Mouse (Mus musculus) hindbrain, embryonic 15.5 days (tissue): Measurements from ENCODE around the gene St3gal3. TPM values are rescaled to one million over a fixed set of nuclear protein-coding genes. Genes with fewer than 3 reads are reported as not detected.

Source experiments
- ATAC-seq: fragments of 200-750 bp; cut with Nextera tagmentation; 2 replicates; pipeline ENCODE4 v1.8.0; 2017; ENCODE audit warnings: low read depth, moderate number of reproducible peaks, moderate TSS enrichment; ENCODE audit not compliant: low FRiP score
- H3K27ac ChIP-seq: fragments of 300-500 bp; sonication (generic); replicated peaks from 2 replicates; pipeline ENCODE4 v1.5.1; 2015; ENCODE audit warnings: mild to moderate bottlenecking, inconsistent platforms
- H3K27me3 ChIP-seq: fragments of 300-500 bp; sonication (generic); 2 replicates; pipeline ENCODE4 v1.6.1; 2015; ENCODE audit warnings: control low read depth, inconsistent platforms
- H3K36me3 ChIP-seq: fragments of 300-500 bp; sonication (generic); 2 replicates; pipeline ENCODE4 v1.6.1; 2015; ENCODE audit warnings: control low read depth, inconsistent platforms
- H3K4me1 ChIP-seq: fragments of 300-500 bp; sonication (generic); replicated peaks from 2 replicates; pipeline ENCODE4 v1.6.1; 2015; ENCODE audit warnings: control low read depth, inconsistent platforms
- H3K4me2 ChIP-seq: fragments of 300-500 bp; sonication (generic); 2 replicates; pipeline ENCODE4 v1.6.1; 2015; ENCODE audit warnings: moderate library complexity, mild to moderate bottlenecking, inconsistent platforms
- H3K4me3 ChIP-seq: fragments of 300-500 bp; sonication (generic); 2 replicates; pipeline ENCODE4 v1.5.1; 2015; ENCODE audit warnings: mild to moderate bottlenecking, inconsistent platforms
- H3K9ac ChIP-seq: fragments of 300-500 bp; sonication (generic); 2 replicates; pipeline ENCODE4 v1.6.1; 2015; ENCODE audit warnings: inconsistent platforms
- H3K9me3 ChIP-seq: fragments of 300-500 bp; sonication (generic); 2 replicates; pipeline ENCODE4 v1.6.1; 2016; ENCODE audit warnings: control low read depth, inconsistent platforms
- WGBS: fragments of 180-500 bp; shearing (Covaris S2); methylation state at CpG from one replicate; pipeline ENCODE4 v1.1.7; 2015; 5-methylcytosine and 5-hydroxymethylcytosine counted together
- polyA plus RNA-seq: library from polyadenylated mRNA; unstranded; fragments of >200 nt; fragmentation: Nextera tagmentation; extraction: Ambion mirVana; gene quantifications from 2 replicates; pipeline ENCODE4 v1.2.1, GENCODE M21; 2015

St3gal3 gene
- polyA plus RNA-seq, 1 experiment from 2014 or later: 15.0 TPM

DNA sequence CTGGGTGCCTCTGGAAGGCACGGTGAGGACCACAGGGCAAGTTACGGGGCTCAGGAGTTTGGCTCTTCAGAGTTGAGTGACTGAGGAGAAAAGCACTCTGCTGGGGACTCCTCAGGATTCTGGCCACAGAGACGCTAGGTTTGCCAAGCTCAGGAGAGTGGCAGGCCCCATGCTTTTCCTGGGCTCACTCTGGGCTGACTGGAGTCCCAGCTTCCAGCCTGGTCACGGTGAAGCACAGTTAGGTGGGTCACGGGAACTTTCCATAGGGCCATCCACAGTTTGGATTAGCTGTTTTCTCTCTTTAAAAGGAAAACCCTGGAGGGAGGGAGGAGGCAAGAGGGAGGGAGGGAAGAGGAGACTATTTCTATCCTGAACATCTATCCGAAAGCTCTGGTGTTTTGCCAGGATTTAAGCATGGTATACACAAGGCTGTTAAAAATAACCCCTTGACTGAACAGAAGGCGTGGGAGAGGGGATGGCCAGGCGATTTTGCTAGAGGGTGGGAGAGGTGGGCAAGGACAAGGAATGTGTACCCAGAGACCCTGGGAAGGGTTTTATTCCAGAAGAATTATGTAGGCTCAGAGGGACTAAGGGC, 149.6 kb downstream of the St3gal3 start:
- 68% methylated on average over 8 of the region's 8 CpGs for WGBS
- Histone ChIP-seq H3K9me3 (no peaks in the 10 kb centered on the region), H3K27me3 (no peaks in the 10 kb centered on the region), H3K27ac (no peak overlapping the region), H3K4me1 (peaks cover 6% of the 10 kb centered on the region), H3K4me3 (no peak overlapping the region), H3K4me2 (no peak overlapping the region), H3K36me3 (no peaks in the 10 kb centered on the region), H3K9ac (no peak overlapping the region)
- no peak for ATAC-seq

DNA sequence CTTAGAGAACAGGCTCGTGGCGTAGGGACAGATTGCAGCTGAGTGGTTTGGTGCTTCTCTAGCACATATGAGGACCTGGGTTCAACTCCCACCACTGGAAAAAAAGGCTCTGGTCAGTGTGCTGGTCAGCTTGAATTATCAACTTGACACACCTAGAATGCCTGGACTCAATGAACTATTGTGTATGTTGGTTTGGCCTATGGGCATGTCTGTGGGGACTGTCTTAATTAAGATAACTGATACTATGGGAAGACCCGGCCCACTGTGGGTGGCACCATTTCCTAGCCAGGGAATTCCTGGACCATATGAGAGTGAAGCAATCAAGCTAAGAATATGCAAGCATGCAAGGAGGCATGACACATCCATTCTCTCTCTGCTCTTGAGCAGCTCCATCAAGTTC, 150.5 kb downstream of the St3gal3 start:
- H3K27ac ChIP-seq: no peak overlapping the region
- H3K36me3 ChIP-seq: no peaks in the 10 kb centered on the region
- H3K9me3 ChIP-seq: no peaks in the 10 kb centered on the region
- H3K4me2 ChIP-seq: no peak overlapping the region
- no peak overlapping the region for H3K9ac ChIP-seq
- H3K27me3 ChIP-seq: no peaks in the 10 kb centered on the region
- no peak overlapping the region for H3K4me3 ChIP-seq
- WGBS: 97% methylated on average over 3 of the region's 3 CpGs
- no peak for ATAC-seq
- peaks cover 6% of the 10 kb centered on the region for H3K4me1 ChIP-seq

DNA sequence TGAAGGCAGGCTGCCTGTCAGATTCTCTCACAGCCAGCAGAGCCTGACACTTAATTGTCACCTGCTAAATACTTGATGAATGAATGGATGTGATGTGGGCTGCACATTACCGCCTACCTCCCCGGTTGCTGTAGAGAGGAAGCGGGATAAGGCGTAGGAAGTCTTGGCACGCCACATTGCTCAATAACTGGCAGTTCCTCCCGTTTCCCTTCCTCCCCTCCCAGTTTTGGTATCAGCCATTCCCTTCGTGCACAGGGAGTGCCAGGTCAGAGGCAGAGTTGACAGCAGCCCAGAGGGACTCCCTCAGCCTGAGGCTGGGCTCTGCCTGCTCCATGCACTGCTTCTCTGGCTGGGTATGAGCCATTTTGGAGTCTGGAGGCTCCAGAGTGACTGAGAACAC, 152.0 kb downstream of the St3gal3 start:
- no peaks in the 10 kb centered on the region for H3K9me3 ChIP-seq
- H3K4me1 ChIP-seq: peaks cover 6% of the 10 kb centered on the region
- no peaks in the 10 kb centered on the region for H3K27me3 ChIP-seq
- ATAC-seq: peak; percentile 25; the same call in 1 of the 2 replicates
- no peak overlapping the region for H3K27ac ChIP-seq
- H3K36me3 ChIP-seq: no peaks in the 10 kb centered on the region
- no peak overlapping the region for H3K4me2 ChIP-seq
- WGBS: 65% methylated on average over 7 of the region's 7 CpGs
- H3K9ac ChIP-seq: no peak overlapping the region
- H3K4me3 ChIP-seq: no peak overlapping the region

DNA sequence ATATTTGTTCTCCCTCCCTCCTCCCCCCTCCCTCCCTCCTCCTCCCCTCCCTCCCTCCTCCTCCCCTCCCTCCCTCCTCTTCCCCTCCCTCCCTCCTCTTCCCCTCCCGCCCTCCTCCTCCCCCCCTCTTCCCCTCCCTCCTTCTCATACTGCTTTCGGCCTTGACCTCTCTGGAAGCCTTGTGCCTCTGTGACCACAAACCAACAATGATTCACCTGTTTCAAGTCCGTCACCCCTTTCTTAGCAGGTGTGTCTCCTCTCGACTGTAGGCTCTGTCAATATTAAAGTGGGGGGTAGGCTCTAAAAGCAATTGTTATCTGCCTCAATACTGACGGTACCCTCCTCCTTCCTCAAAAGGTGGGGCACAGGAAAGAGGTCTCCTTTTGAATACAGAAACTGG, 153.2 kb downstream of the St3gal3 start:
- H3K9me3 ChIP-seq: no peaks in the 10 kb centered on the region
- no peak for ATAC-seq
- no peak overlapping the region for H3K4me2 ChIP-seq
- H3K27me3 ChIP-seq: no peaks in the 10 kb centered on the region
- H3K27ac ChIP-seq: no peak overlapping the region
- 83% methylated on average over 3 of the region's 5 CpGs for WGBS
- no peaks in the 10 kb centered on the region for H3K36me3 ChIP-seq
- H3K4me3 ChIP-seq: no peak overlapping the region
- H3K4me1 ChIP-seq: peaks cover 6% of the 10 kb centered on the region
- no peak overlapping the region for H3K9ac ChIP-seq

DNA sequence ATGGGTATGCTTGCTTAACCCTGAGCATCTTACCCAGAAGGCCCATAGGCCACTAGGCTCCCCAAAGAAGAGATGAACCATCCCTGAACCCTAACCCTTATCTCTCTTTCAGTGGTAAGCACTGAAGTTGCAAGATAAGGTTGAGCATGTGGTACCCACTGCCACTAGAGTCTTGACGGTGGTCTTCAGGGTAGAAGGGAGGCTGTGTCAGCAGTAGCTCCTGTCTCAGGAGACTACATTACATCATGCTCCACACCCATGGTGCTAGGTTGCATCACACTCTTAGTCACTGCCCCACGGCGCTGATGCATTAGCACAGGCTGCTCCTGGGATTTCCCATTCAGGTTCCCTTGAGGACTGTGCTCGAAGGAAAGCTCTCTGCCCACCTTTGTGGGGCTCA, 154.6 kb downstream of the St3gal3 start:
- no peak overlapping the region for H3K27ac ChIP-seq
- H3K27me3 ChIP-seq: no peaks in the 10 kb centered on the region
- H3K4me1 ChIP-seq: peaks cover 6% of the 10 kb centered on the region
- no peak overlapping the region for H3K9ac ChIP-seq
- no peak for ATAC-seq
- 90% methylated on average over 4 of the region's 4 CpGs for WGBS
- no peak overlapping the region for H3K4me3 ChIP-seq
- H3K4me2 ChIP-seq: no peak overlapping the region
- H3K36me3 ChIP-seq: no peaks in the 10 kb centered on the region
- no peaks in the 10 kb centered on the region for H3K9me3 ChIP-seq

DNA sequence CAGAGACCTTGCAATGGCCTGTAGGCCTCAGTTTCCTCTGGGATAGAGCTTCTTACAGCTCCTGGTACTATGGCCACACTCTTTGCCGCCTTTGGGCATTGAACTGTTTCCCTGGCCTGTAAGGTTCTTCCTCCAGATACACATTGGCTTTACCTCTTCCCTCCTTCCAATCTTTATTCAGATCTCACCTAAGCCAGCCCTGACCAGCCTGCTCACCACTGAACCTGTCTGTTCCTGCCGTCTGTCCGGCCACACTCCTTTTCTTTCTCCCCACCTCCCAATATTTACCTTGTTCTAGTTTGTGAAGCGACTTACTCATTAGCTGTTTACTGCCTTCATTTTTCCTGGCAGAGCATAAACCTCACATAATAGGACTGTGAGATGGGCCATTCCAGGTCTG, 155.5 kb downstream of the St3gal3 start:
- H3K9me3 ChIP-seq: no peaks in the 10 kb centered on the region
- H3K9ac ChIP-seq: no peak overlapping the region
- H3K27ac ChIP-seq: no peak overlapping the region
- H3K4me3 ChIP-seq: no peak overlapping the region
- H3K27me3 ChIP-seq: no peaks in the 10 kb centered on the region
- 98% methylated on average over 4 of the region's 4 CpGs for WGBS
- ATAC-seq: no peak
- H3K4me2 ChIP-seq: no peak overlapping the region
- no peaks in the 10 kb centered on the region for H3K36me3 ChIP-seq
- H3K4me1 ChIP-seq: peaks cover 6% of the 10 kb centered on the region

DNA sequence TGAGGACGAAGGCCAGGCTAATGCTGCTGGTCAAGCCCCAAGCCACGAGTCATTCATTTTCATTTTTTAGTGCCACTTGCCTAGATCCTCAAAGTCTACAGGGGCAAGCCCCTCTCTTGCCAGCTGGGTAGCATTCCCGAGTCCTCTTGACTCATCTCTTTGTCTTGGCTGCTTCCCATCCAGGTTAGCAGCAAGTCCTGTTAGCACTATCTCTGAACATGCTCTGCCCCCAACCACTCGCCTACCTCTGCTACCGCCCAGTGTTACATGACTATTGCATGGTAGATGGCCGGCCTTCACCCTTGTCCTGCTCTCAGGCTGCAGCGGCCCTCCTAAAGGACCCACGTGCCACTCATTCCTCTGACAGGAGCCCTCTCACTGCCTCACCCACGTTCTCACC, 156.4 kb downstream of the St3gal3 start:
- no peaks in the 10 kb centered on the region for H3K36me3 ChIP-seq
- H3K4me3 ChIP-seq: no peak overlapping the region
- no peak overlapping the region for H3K27ac ChIP-seq
- no peaks in the 10 kb centered on the region for H3K27me3 ChIP-seq
- H3K9me3 ChIP-seq: no peaks in the 10 kb centered on the region
- peaks cover 6% of the 10 kb centered on the region for H3K4me1 ChIP-seq
- no peak for ATAC-seq
- no peak overlapping the region for H3K4me2 ChIP-seq
- H3K9ac ChIP-seq: no peak overlapping the region
- WGBS: 96% methylated on average over 9 of the region's 9 CpGs

DNA sequence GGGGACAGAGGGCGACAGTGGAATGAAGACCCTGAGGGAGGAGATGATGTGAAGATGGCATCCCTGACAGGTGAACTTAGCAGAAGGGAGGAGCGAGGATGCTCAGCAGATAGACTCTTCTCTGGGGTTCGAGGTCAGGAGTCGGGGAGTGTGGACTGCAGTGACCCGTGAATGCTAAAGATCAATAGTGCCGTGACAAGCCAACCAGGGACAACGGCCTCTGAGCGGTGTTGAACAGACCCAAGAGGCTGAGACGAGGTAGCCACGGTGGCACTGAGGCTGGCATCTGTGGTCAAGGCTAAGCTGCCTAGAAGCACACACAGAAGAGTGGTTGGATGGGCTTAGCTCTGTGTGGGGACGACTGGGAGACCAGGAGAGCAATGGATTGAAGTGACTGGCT, 156.9 kb downstream of the St3gal3 start:
- Histone ChIP-seq H3K9ac (no peak overlapping the region), H3K4me2 (no peak overlapping the region), H3K9me3 (no peaks in the 10 kb centered on the region), H3K27ac (no peak overlapping the region), H3K4me3 (no peak overlapping the region), H3K4me1 (peaks cover 3% of the 10 kb centered on the region), H3K36me3 (no peaks in the 10 kb centered on the region), H3K27me3 (no peaks in the 10 kb centered on the region)
- 84% methylated on average over 11 of the region's 11 CpGs for WGBS
- ATAC-seq: no peak

DNA sequence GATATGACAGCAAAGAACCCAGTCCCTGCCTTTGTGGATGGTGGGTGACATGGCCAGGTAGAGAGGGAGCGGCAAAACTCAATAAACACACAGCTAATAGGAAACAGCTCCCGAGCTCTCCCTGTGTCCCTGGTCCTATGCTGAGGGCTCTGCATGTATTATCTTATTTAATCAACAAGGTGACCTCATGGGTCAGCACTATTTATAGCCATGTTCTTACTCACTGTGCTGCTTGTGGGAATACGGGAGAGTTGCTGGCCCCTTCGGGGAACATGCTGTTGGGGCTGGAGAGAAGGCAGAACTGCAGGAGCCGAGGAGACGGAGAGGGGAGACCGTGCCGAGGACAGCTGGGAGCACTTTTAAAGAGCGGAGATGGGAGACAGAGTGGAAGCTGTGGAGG, 157.3 kb downstream of the St3gal3 start:
- no peak overlapping the region for H3K27ac ChIP-seq
- no peak overlapping the region for H3K4me2 ChIP-seq
- no peaks in the 10 kb centered on the region for H3K9me3 ChIP-seq
- 78% methylated on average over 9 of the region's 9 CpGs for WGBS
- no peak overlapping the region for H3K4me3 ChIP-seq
- H3K9ac ChIP-seq: no peak overlapping the region
- H3K27me3 ChIP-seq: no peaks in the 10 kb centered on the region
- no peak for ATAC-seq
- no peaks in the 10 kb centered on the region for H3K4me1 ChIP-seq
- H3K36me3 ChIP-seq: no peaks in the 10 kb centered on the region

DNA sequence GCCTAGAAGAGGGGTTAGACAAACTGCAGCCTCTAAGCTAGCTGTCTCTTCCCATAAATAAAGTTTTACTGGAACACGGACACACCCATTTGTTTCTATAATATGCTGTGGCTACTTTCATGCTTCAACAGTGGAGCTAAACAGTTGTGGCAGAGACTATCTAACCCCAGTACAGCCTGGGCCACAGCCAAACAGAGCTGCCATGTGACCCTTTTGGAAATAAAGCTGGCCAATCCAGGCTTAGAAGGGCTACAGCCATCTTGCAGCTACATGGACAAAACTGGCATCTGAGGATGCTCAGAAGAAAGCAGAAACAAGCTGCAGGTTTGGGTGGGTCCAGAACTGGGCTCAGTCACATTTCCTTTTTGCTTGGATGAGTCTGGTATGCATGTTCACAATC, 158.9 kb downstream of the St3gal3 start:
- ATAC-seq: no peak
- Histone ChIP-seq H3K9ac (no peak overlapping the region), H3K27ac (no peak overlapping the region), H3K4me3 (no peak overlapping the region), H3K9me3 (no peaks in the 10 kb centered on the region), H3K36me3 (no peaks in the 10 kb centered on the region), H3K4me1 (no peaks in the 10 kb centered on the region), H3K27me3 (no peaks in the 10 kb centered on the region), H3K4me2 (no peak overlapping the region)
- 88% methylated on average over 1 of the region's 1 CpGs for WGBS

DNA sequence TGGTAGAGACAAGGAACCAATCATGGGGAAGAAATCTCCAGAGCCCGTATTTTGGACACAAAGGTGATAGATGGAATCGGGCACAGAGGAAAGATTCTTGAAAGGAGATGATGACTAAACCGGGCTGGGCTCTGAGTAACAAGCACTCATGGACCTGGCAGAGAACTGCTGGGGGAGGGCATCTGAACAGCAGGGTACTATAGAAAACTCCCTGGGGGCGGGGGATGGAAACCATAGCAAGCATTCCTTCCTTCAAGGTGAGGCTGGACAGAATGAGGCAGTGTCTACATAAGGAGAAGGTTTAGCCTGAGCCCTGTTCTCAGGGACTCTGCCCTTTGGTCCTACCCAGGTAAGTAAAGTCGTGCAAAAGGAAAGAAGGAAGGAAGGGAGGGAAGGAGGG, 160.0 kb downstream of the St3gal3 start:
- no peaks in the 10 kb centered on the region for H3K9me3 ChIP-seq
- no peak overlapping the region for H3K9ac ChIP-seq
- H3K4me2 ChIP-seq: no peak overlapping the region
- no peak overlapping the region for H3K4me3 ChIP-seq
- ATAC-seq: no peak
- H3K4me1 ChIP-seq: no peaks in the 10 kb centered on the region
- H3K27ac ChIP-seq: no peak overlapping the region
- H3K27me3 ChIP-seq: no peaks in the 10 kb centered on the region
- H3K36me3 ChIP-seq: no peaks in the 10 kb centered on the region
- WGBS: 72% methylated on average over 5 of the region's 5 CpGs

DNA sequence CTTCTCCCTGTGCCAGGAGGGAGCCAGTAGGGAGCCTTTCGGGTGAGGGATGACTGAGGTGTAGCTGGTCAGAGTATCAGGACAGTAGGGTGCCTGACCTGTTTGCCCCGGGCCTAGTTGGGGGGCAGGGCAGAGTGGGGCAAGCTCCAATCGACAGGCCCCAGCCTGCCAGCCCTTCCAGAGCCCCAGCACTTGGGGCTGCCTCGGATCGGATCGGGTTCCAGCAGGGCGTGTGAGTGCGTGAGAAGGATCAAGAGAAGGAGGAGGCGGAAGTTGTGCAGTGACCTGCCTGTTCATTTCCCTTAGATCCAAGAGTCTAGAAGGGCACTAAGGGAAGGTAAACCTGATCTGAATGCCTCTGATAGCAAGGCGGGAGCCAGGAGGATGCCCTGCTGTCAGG, 161.7 kb downstream of the St3gal3 start:
- Histone ChIP-seq H3K9ac (no peak overlapping the region), H3K27ac (no peak overlapping the region), H3K27me3 (no peaks in the 10 kb centered on the region), H3K4me3 (no peak overlapping the region), H3K36me3 (no peaks in the 10 kb centered on the region), H3K4me2 (no peak overlapping the region), H3K4me1 (no peaks in the 10 kb centered on the region), H3K9me3 (no peaks in the 10 kb centered on the region)
- ATAC-seq: no peak
- WGBS: 65% methylated on average over 10 of the region's 10 CpGs

DNA sequence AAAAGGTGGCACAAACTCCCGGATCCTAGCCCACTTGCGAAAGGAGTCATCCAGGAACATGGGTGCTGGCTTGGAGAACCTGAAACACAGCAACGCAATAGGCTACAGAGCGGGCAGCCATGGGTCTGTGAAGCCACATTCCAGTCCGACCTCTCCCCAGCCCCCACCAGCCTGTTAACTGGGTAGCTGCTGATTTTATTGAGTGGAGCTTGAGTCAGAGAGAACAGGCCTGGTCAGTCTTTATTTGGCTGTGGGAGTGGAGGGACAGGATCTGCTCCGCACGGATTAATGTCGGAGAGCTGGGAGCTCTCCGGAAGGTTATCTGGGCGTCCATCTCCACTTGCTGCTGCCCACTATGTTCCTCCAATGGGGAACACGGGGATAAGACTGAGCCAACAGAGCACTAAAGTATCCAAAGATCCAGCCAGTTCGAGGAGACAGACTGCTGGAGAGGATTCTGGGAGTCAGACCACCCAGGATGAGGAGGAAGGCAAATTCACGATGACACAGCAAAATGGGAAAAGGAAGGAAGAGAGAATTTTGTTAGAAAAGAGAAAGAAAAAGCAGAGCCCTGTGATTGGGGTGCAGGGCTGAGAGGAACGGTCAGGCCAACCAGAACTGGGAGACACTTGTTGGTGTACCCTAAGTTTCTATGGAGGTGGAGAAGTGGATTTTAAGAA, 170.2 kb downstream of the St3gal3 start:
- no peaks in the 10 kb centered on the region for H3K9me3 ChIP-seq
- H3K4me3 ChIP-seq: no peak overlapping the region
- no peak overlapping the region for H3K4me2 ChIP-seq
- no peak for ATAC-seq
- no peak overlapping the region for H3K27ac ChIP-seq
- no peak overlapping the region for H3K9ac ChIP-seq
- no peaks in the 10 kb centered on the region for H3K36me3 ChIP-seq
- WGBS: 84% methylated on average over 14 of the region's 14 CpGs
- H3K4me1 ChIP-seq: no peaks in the 10 kb centered on the region
- no peaks in the 10 kb centered on the region for H3K27me3 ChIP-seq
